Mouse (Mus musculus) myocyte (in vitro differentiated cells): ENCODE data around the gene Uap1. TPM values are rescaled to one million over a fixed set of nuclear protein-coding genes. Genes with fewer than 3 reads are reported as not detected.
A peak's percentile ranks its signal among the peaks of the same experiment; 100 is the strongest.

Experiments used
- H3K27me3 ChIP-seq: one replicate; pipeline ENCODE4 v1.6.1; 2011; ENCODE audit not compliant: control insufficient read depth, insufficient read depth, insufficient read length
- H3K36me3 ChIP-seq: one replicate; pipeline ENCODE4 v1.6.1; 2011; ENCODE audit not compliant: control insufficient read depth, insufficient read depth
- H3K4me2 ChIP-seq: one replicate; pipeline ENCODE4 v1.6.1; 2011; ENCODE audit warnings: low read depth, control low read depth
- H3K4me3 ChIP-seq: one replicate; pipeline ENCODE4 v1.5.1; 2011; ENCODE audit warnings: mild to moderate bottlenecking, control low read depth, moderate library complexity
- H3K79me2 ChIP-seq: one replicate; pipeline ENCODE4 v1.6.1; 2011; ENCODE audit not compliant: control insufficient read depth, insufficient read depth
- H3ac ChIP-seq: one replicate; pipeline ENCODE4 v1.6.1; 2011; ENCODE audit not compliant: control insufficient read depth, insufficient read length
- CEBPB ChIP-seq: IDR thresholded peaks from 2 replicates; pipeline ENCODE4 v1.6.1; 2011; ENCODE audit warnings: mild to moderate bottlenecking, moderate library complexity; ENCODE audit not compliant: poor library complexity, insufficient read depth, severe bottlenecking
- E2F4 ChIP-seq: IDR thresholded peaks from one replicate; pipeline ENCODE4 v1.6.1; 2011; ENCODE audit warnings: mild to moderate bottlenecking, control low read depth, moderate library complexity; ENCODE audit not compliant: insufficient read depth
- MAX ChIP-seq: IDR thresholded peaks from one replicate; pipeline ENCODE4 v1.6.1; 2011; ENCODE audit warnings: low read depth, mild to moderate bottlenecking, control low read depth
- MYOD1 ChIP-seq, 3 experiments: IDR thresholded peaks; one replicate each; pipeline ENCODE4 v1.6.1; 2011; ENCODE audit warnings: control low read depth in 2 of 3, low read depth in 2 of 3, mild to moderate bottlenecking in 2 of 3, moderate library complexity in 1 of 3; ENCODE audit not compliant: insufficient read length in 2 of 3, control insufficient read depth in 1 of 3
- MYOG ChIP-seq, 3 experiments: IDR thresholded peaks; one replicate each; pipeline ENCODE4 v1.6.1; 2011; ENCODE audit warnings: control low read depth in 2 of 3, low read depth in 2 of 3, mild to moderate bottlenecking in 2 of 3; ENCODE audit not compliant: insufficient read length in 2 of 3, control insufficient read depth in 1 of 3, insufficient read depth in 1 of 3
- POLR2A ChIP-seq: IDR thresholded peaks from one replicate; pipeline ENCODE4 v1.6.1; 2011; ENCODE audit warnings: low read depth, mild to moderate bottlenecking, control low read depth, moderate library complexity; ENCODE audit not compliant: insufficient read length
- POLR2AphosphoS2 ChIP-seq: IDR thresholded peaks from one replicate; pipeline ENCODE4 v1.6.1; 2011; ENCODE audit warnings: low read depth, control low read depth; ENCODE audit not compliant: insufficient read length
- REST ChIP-seq: IDR thresholded peaks from one replicate; pipeline ENCODE4 v1.6.1; 2011; ENCODE audit warnings: mild to moderate bottlenecking, control low read depth, moderate library complexity; ENCODE audit not compliant: insufficient read depth, insufficient read length
- SRF ChIP-seq: IDR thresholded peaks from one replicate; pipeline ENCODE4 v1.6.1; 2011; ENCODE audit warnings: low read depth; ENCODE audit not compliant: control insufficient read depth, insufficient read length
- TCF12 ChIP-seq: IDR thresholded peaks from one replicate; pipeline ENCODE4 v1.6.1; 2011; ENCODE audit warnings: mild to moderate bottlenecking, control low read depth; ENCODE audit not compliant: poor library complexity, insufficient read depth, severe bottlenecking
- TCF3 ChIP-seq: IDR thresholded peaks from one replicate; pipeline ENCODE4 v1.6.1; 2011; ENCODE audit warnings: low read depth, control low read depth; ENCODE audit not compliant: insufficient read length
- USF1 ChIP-seq: IDR thresholded peaks from one replicate; pipeline ENCODE4 v1.6.1; 2011; ENCODE audit warnings: low read depth, mild to moderate bottlenecking, control low read depth, moderate library complexity
- polyA plus RNA-seq: library from polyadenylated mRNA; unstranded; fragments of >200 nt; fragmentation: generic; extraction: Trizol; gene quantifications from one replicate; pipeline ENCODE4 v1.2.1, GENCODE M21; 2012; ENCODE audit warnings: missing spikeins

The Uap1 gene
- polyA plus RNA-seq, 1 experiment = 16.6 TPM

DNA sequence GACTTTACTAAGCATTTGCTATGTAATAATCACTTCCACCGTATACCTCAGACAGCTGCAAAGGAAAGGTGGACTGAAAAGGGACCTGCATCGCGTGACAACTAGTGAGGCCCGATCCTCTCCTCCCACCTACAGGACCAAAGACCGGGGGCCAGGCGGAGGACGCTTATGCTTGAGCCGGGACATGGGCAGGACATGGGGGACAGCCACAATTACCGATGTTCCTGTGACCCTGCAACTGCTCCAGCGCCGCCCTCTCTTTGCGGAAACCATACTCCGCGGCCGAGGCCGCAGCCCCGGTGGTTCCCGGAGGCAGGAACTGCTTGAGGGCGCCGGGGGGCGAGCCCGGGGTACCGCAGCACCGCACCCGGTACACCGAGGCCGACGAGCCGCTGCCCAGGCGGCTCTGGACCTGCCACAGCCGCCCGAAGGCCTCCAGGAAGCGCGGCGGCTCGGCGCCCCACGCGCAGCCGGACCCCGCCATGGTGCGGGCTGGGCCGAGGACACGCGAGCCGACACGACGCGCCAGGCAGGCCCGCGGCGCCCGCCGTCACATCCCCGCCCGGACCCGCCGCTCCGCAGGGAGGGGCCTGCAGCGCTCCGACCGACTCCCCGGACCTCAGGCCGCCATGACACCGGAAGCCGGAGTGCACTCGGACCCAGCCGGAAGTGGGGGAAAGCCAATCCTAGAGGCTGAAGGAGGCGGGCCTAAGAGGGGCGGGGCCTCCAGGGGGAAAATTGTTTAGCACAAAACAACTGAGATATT, 40.2 kb upstream of the Uap1 start, which contains the start of gene Uhmk1:
Uhmk1 (minus strand) TSS at position 641 of the 766 bp plus-strand sequence.
- H3K79me2 ChIP-seq = peaks cover 29% of the 10 kb centered on the region
- H3K27me3 ChIP-seq = no peaks in the 10 kb centered on the region
- no peaks in the 10 kb centered on the region for H3K36me3 ChIP-seq
- H3K4me3 ChIP-seq = peak within 1 kb of the TSS; percentile 36
- TF ChIP-seq POLR2AphosphoS2 (peak; percentile 42), POLR2A (peak; percentile 72), TCF3 (no peak)
- H3K4me2 ChIP-seq = peak within 1 kb of the TSS; percentile 67
- peak within 1 kb of the TSS; percentile 82 for H3ac ChIP-seq

DNA sequence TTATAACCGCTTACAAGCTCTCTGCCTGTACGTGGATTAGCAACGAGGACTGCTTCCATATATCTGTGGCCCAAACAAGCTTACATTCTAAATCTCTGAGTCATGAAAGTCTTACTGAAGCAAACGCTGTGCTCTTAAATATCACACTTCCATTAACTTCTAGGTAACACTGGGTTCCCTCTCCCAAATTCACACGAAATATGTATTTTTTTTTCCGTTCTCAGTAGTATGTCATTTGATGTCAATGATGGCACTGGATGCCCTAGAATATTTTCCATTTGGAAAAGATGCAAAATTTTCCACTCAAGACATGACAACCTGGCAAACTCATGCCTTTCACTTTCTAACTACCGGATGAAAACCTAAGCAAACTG, 39.6 kb upstream of the Uap1 start:
- peak overlapping the region; percentile 64 for H3K4me2 ChIP-seq
- peak overlapping the region; percentile 82 for H3ac ChIP-seq
- H3K36me3 ChIP-seq = peaks cover 3% of the 10 kb centered on the region
- peaks cover 33% of the 10 kb centered on the region for H3K79me2 ChIP-seq
- no peak for TF ChIP-seq POLR2A
- TF ChIP-seq MYOD1 (IDR thresholded peaks at IDR 0.05; ENCODE audit: control insufficient read depth in 1 of 3, insufficient read length in 2 of 3, low read depth in 2 of 3) = no peak
- TF ChIP-seq USF1 = no peak
- no peak for TF ChIP-seq MAX
- TF ChIP-seq POLR2AphosphoS2 = no peak
- no peak for TF ChIP-seq TCF3
- no peak for TF ChIP-seq CEBPB
- TF ChIP-seq REST = no peak
- no peak for TF ChIP-seq MYOG (IDR thresholded peaks at IDR 0.05; ENCODE audit: control insufficient read depth in 1 of 3, insufficient read depth in 1 of 3, insufficient read length in 2 of 3, low read depth in 2 of 3)
- TF ChIP-seq SRF = no peak
- no peak for TF ChIP-seq E2F4
- TF ChIP-seq TCF12 = no peak
- peak overlapping the region; percentile 36 for H3K4me3 ChIP-seq
- no peaks in the 10 kb centered on the region for H3K27me3 ChIP-seq

DNA sequence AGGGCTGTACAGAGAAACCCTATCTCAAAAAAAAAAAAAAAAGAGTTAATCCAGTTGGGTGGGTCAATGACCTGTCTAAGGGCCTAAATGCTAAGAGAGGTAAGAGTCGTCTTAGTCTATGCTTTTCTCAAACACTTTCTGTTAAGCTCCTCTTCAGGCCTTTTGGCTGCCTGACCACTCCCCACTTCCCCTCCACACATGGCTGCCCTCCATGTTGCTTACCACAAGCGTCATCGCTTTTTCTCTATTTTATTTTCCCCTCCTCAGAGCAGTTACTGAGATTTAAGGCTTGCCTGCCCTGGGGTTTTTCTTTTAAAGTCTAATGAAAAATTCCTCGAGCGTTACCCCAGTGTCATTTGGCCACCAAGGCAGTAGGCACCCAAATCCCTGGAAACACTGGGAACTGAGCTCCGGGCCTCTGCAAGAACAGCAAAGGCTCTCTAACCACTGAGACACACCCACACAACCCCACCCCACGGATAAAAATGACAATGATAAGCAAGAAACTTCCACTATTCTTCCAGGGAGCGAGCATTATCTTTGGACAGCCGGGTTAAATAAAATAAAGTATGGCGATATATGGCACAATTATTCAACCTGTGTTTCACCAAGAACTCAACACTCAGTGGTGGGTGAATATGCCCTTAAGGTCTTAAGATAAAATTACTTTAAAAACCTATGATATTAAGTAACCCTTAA, 38.6 kb upstream of the Uap1 start:
- H3K4me2 ChIP-seq = no peak overlapping the region

DNA sequence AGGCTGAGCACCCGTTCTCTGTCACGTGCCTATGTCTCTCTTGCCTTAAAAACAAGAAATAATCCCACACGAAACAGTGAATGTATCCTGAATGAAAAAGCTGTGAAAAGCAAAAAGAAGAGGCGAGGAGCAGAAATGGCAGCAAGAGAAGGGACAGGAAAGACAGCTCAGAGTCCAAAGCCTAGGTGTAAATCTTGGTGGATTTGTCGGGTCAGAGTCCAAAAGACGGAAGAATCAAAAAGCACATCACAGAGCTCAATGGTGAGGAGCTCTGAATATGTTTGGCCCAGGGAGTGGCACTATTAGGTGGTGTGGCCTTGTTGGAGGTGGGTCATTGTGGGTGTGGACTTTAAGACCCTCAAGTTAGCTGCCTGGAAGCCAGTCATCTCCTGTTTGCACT, 31.6 kb upstream of the Uap1 start:
- H3K4me2 ChIP-seq = no peak overlapping the region
- peaks cover 42% of the 10 kb centered on the region for H3K36me3 ChIP-seq
- H3K27me3 ChIP-seq = no peaks in the 10 kb centered on the region
- peaks cover 4% of the 10 kb centered on the region for H3K79me2 ChIP-seq
- TF ChIP-seq USF1 (no peak), CEBPB (no peak), TCF12 (no peak), MYOD1 (IDR thresholded peaks at IDR 0.05; ENCODE audit: control insufficient read depth in 1 of 3, insufficient read length in 2 of 3, low read depth in 2 of 3) (no peak), REST (no peak), POLR2AphosphoS2 (no peak), TCF3 (no peak), E2F4 (no peak), MAX (no peak), SRF (no peak), MYOG (IDR thresholded peaks at IDR 0.05; ENCODE audit: control insufficient read depth in 1 of 3, insufficient read depth in 1 of 3, insufficient read length in 2 of 3, low read depth in 2 of 3) (no peak), POLR2A (no peak)
- H3ac ChIP-seq = no peak overlapping the region
- no peak overlapping the region for H3K4me3 ChIP-seq

More for the DNA sequence above, 38.6 kb upstream of the Uap1 start:
- no peaks in the 10 kb centered on the region for H3K27me3 ChIP-seq
- TF ChIP-seq E2F4 = no peak
- TF ChIP-seq CEBPB = no peak
- no peak for TF ChIP-seq POLR2AphosphoS2
- no peak for TF ChIP-seq POLR2A
- no peak for TF ChIP-seq MAX
- TF ChIP-seq TCF12 = no peak
- TF ChIP-seq MYOD1 (IDR thresholded peaks at IDR 0.05; ENCODE audit: control insufficient read depth in 1 of 3, insufficient read length in 2 of 3, low read depth in 2 of 3) = no peak
- no peak for TF ChIP-seq TCF3
- peaks cover 33% of the 10 kb centered on the region for H3K79me2 ChIP-seq
- H3ac ChIP-seq = no peak overlapping the region
- peaks cover 4% of the 10 kb centered on the region for H3K36me3 ChIP-seq
- peak overlapping the region; percentile 36 for H3K4me3 ChIP-seq

DNA sequence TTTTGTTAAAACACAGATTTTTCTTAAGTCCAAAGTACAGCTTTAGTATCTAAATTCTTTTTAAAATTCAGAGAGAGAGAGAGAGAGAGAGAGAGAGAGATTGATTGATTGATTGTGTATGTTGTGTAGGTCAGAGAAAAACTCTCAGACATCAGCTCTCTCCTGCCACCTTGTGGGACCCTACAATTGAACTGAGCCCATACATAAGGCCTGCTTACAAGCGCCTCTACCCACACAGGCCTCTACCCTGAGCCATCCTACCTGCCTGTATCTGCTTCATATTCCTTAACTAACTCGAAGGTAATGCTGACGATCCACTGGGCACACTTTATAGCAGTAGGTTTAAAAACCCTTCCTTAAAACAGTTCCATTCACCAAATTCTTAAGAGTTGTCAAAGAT, 25.6 kb upstream of the Uap1 start:
- Histone ChIP-seq H3K4me3 (no peak overlapping the region), H3K4me2 (no peak overlapping the region), H3ac (no peak overlapping the region), H3K27me3 (no peaks in the 10 kb centered on the region), H3K79me2 (no peaks in the 10 kb centered on the region), H3K36me3 (peaks cover 56% of the 10 kb centered on the region)
- no peak for TF ChIP-seq POLR2A
- no peak for TF ChIP-seq SRF
- TF ChIP-seq E2F4 = no peak
- no peak for TF ChIP-seq POLR2AphosphoS2
- TF ChIP-seq TCF12 = no peak
- TF ChIP-seq TCF3 = no peak
